Mouse (Mus musculus) neutrophil, adult 5-6 weeks (primary cell): ENCODE measurements at regions not wholly inside any gene's neighbourhood (a gene's known extent, or its start where the extent isn't known, plus 50 kb on each side); places are given as distances from the start of the nearest gene placed in this dataset.
"Not testable (repeated sequence)": the region's sequence is repeated elsewhere in the genome, so short reads cannot be mapped to it uniquely, and the experiment has no call there.

Source experiments
- ATAC-seq: fragments of 151-379, 151-347 bp; 2 replicates; pipeline ENCODE4 v1.8.0; 2017; ENCODE audit warnings: mild to moderate bottlenecking, moderate TSS enrichment; ENCODE audit not compliant: insufficient number of reproducible peaks, poor library complexity, low FRiP score, severe bottlenecking; ENCODE audit errors: extremely low read depth

- ATAC-seq, result no peak
Observed at GRCm38 (mm10) chr9:48035959-48036358, 125.9 kb upstream of the Nxpe4 start.

- no peak for ATAC-seq
Observed at GRCm38 (mm10) chr9:48044826-48045225, 117.0 kb upstream of the Nxpe4 start.

- no peak for ATAC-seq
Observed at GRCm38 (mm10) chr9:48047846-48048245, 114.0 kb upstream of the Nxpe4 start.

- no peak for ATAC-seq
Observed at GRCm38 (mm10) chr9:48053580-48053979, 108.2 kb upstream of the Nxpe4 start.

- ATAC-seq, result no peak
Observed at GRCm38 (mm10) chr9:48055246-48055645, 106.6 kb upstream of the Nxpe4 start.

GRCm38 (mm10) chr9:48058599-48058998, 103.2 kb upstream of the Nxpe4 start:
- no peak for ATAC-seq

- no peak for ATAC-seq
Observed at GRCm38 (mm10) chr9:48059549-48060165, 102.2 kb upstream of the Nxpe4 start.

GRCm38 (mm10) chr9:48060996-48061395, 100.8 kb upstream of the Nxpe4 start:
- ATAC-seq, result no peak

- no peak for ATAC-seq
Observed at GRCm38 (mm10) chr9:48066730-48067345, 95.0 kb upstream of the Nxpe4 start.

- ATAC-seq, result no peak
Observed at GRCm38 (mm10) chr9:48072592-48072991, 89.2 kb upstream of the Nxpe4 start.

GRCm38 (mm10) chr9:48073096-48073495, 88.7 kb upstream of the Nxpe4 start:
- ATAC-seq, result no peak

- ATAC-seq, result no peak
Observed at GRCm38 (mm10) chr9:48075661-48076240, 86.1 kb upstream of the Nxpe4 start.

GRCm38 (mm10) chr9:48082461-48082860, 79.4 kb upstream of the Nxpe4 start:
- no peak for ATAC-seq

- ATAC-seq, result not testable (repeated sequence)
Observed at GRCm38 (mm10) chr9:48084196-48084595, 77.6 kb upstream of the Nxpe4 start.

GRCm38 (mm10) chr9:48089661-48090060, 72.2 kb upstream of the Nxpe4 start:
- no peak for ATAC-seq

- ATAC-seq, result no peak
Observed at GRCm38 (mm10) chr9:48094756-48095155, 67.1 kb upstream of the Nxpe4 start.

- ATAC-seq, result no peak
Observed at GRCm38 (mm10) chr9:48099846-48100245, 62.0 kb upstream of the Nxpe4 start.

GRCm38 (mm10) chr9:48106441-48107167, 55.2 kb upstream of the Nxpe4 start:
- no peak for ATAC-seq

GRCm38 (mm10) chr9:48108994-48109619, 52.7 kb upstream of the Nxpe4 start:
- ATAC-seq, result no peak
